Mouse (Mus musculus) lung, postnatal 0 days (tissue): ENCODE measurements at regions not wholly inside any gene's neighbourhood (a gene's known extent, or its start where the extent isn't known, plus 50 kb on each side); places are given as distances from the start of the nearest gene placed in this dataset.
A peak's percentile ranks its signal among the peaks of the same experiment; 100 is the strongest.

Source experiments
- ATAC-seq: fragments of 200-750 bp; cut with Nextera tagmentation; 2 replicates; pipeline ENCODE4 v1.8.0; 2017; ENCODE audit warnings: moderate library complexity
- DNase-seq: peaks from one replicate; pipeline ENCODE4 v3.0.0-alpha.2; 2016; ENCODE audit warnings: low spot score
- H3K27ac ChIP-seq: fragments of 300-500 bp; sonication (generic); 2 replicates; pipeline ENCODE4 v1.5.1; 2014; ENCODE audit warnings: antibody characterized with exemption, mild to moderate bottlenecking, low read length, mixed read lengths
- H3K27me3 ChIP-seq: fragments of 300-500 bp; sonication (generic); replicated peaks from 2 replicates; pipeline ENCODE4 v1.6.1; 2014; ENCODE audit warnings: low read length, mixed read lengths; ENCODE audit not compliant: insufficient read depth
- H3K36me3 ChIP-seq: fragments of 300-500 bp; sonication (generic); 2 replicates; pipeline ENCODE4 v1.6.1; 2014; ENCODE audit warnings: low read length, mixed read lengths; ENCODE audit not compliant: insufficient read depth
- H3K4me1 ChIP-seq: fragments of 300-500 bp; sonication (generic); 2 replicates; pipeline ENCODE4 v1.6.1; 2014; ENCODE audit warnings: antibody characterized with exemption, low read depth, low read length, mixed read lengths; ENCODE audit not compliant: insufficient read depth
- H3K4me2 ChIP-seq: fragments of 300-500 bp; sonication (generic); replicated peaks from 2 replicates; pipeline ENCODE4 v1.6.1; 2014; ENCODE audit warnings: low read depth, mild to moderate bottlenecking, low read length, moderate library complexity, mixed read lengths
- H3K4me3 ChIP-seq: fragments of 300-500 bp; sonication (generic); 2 replicates; pipeline ENCODE4 v1.5.1; 2014; ENCODE audit warnings: low read depth, low read length
- H3K9ac ChIP-seq: fragments of 300-500 bp; sonication (generic); replicated peaks from 2 replicates; pipeline ENCODE4 v1.6.1; 2014; ENCODE audit warnings: low read depth, mild to moderate bottlenecking
- H3K9me3 ChIP-seq: fragments of 300-500 bp; sonication (generic); 2 replicates; pipeline ENCODE4 v1.6.1; 2016; ENCODE audit warnings: low read length, mixed read lengths
- CTCF ChIP-seq: IDR thresholded peaks from 2 replicates; pipeline ENCODE4 v1.5.1; 2016; ENCODE audit warnings: antibody characterized with exemption, mild to moderate bottlenecking
- EP300 ChIP-seq: IDR thresholded peaks from 2 replicates; pipeline ENCODE4 v1.6.1; 2016; ENCODE audit warnings: antibody characterized with exemption, mild to moderate bottlenecking, control low read depth
- WGBS: fragments of 180-500 bp; shearing (Covaris S2); extraction: QIAGEN DNeasy Blood & Tissue Kit; methylation state at CpG from one replicate; pipeline ENCODE4 v1.1.7; 2014; 5-methylcytosine and 5-hydroxymethylcytosine counted together

DNA sequence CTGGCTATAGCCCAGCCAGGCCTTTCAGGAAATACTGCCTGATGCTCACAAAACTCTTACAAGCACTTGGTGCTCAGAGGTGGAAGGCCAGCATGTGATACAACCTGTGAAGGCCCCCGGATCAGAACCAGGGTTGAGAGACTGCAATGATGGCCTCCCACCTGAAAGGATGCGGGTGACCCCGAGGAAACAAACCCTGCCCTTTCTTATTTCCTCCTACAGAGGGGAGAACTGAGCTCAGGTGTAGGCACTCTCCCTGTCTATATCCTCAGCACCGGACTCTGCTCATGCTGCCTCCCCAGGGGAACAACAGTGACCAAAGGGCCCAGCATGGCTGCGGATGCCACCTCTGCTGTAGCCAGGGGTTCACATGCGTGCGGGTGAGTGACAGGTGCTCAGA lies 393.3 kb upstream of the Mgmt start:
- no peak overlapping the region for H3K9ac ChIP-seq
- DNase-seq (no peak), ATAC-seq (no peak)
- H3K27ac ChIP-seq = no peak overlapping the region
- TF ChIP-seq EP300 (no peak), CTCF (no peak)
- no peak overlapping the region for H3K4me2 ChIP-seq
- no peaks in the 10 kb centered on the region for H3K9me3 ChIP-seq
- no peaks in the 10 kb centered on the region for H3K36me3 ChIP-seq
- H3K4me1 ChIP-seq = peaks cover 4% of the 10 kb centered on the region; the same call in 1 of the 2 replicates
- 0 out of 2 replicates have a peak, but pooled peaks cover 5% of the 10 kb centered on the region for H3K27me3 ChIP-seq
- H3K4me3 ChIP-seq = no peak overlapping the region
- WGBS = 92% methylated on average over 7 of the region's 7 CpGs

DNA sequence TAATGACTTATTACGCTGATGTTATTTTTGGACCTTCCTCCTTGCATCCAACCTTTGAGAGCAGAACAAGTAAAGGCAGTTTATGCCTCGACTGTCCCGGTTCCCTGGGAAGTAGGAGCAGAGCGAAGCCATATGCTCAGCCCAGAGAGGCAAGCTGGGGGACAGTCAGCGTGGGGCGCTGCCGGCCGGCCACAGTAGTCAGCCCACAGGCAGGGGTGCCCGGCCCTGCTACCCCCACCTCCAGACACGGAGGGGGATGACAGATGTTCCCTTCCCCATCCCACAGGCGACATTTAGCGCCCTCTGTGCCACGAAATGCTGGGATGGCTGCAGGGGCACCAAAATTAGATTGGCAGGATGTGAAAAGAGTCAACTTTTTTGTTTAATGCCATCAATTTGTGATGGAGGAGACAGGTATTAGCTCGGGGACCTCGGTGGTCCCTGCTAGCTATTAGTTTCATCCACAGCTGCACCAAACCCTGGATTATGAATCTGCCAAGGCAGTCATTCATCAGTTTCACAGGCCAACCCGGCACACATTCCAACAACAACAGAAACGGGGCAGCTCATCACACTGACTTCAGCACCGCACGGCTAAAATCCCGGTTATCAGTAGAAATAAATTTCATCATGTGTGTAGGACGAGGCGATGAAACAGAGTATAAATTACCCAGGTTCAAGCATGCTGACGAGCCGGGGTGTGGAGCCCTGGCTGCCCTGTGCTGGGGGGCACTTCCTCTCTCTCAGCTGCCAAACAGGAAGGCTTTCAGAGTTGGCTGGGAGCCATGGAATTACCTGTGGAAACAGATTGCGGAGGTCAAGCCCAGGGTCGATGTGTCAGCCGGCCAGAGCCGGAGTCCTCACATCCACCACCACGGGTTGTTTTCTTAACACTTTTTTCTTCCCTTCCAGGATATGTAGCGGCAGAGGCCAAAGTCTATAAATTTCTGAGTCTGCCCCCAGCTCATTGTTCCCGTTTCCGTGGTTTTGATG lies 392.3 kb upstream of the Mgmt start:
- Histone ChIP-seq H3K27ac (no peak overlapping the region), H3K9me3 (no peaks in the 10 kb centered on the region), H3K9ac (no peak overlapping the region), H3K4me2 (peak overlapping the region; percentile 19; the same call in 1 of the 2 replicates), H3K4me1 (peaks cover 4% of the 10 kb centered on the region; the same call in 1 of the 2 replicates), H3K36me3 (no peaks in the 10 kb centered on the region), H3K4me3 (no peak overlapping the region), H3K27me3 (0 out of 2 replicates have a peak, but pooled peaks cover 5% of the 10 kb centered on the region)
- 28% methylated on average over 32 of the region's 32 CpGs for WGBS
- ATAC-seq = peak; percentile 35; the same call in 1 of the 2 replicates
- TF ChIP-seq EP300 (no peak), CTCF (no peak)
- peak; percentile 13 for DNase-seq

DNA sequence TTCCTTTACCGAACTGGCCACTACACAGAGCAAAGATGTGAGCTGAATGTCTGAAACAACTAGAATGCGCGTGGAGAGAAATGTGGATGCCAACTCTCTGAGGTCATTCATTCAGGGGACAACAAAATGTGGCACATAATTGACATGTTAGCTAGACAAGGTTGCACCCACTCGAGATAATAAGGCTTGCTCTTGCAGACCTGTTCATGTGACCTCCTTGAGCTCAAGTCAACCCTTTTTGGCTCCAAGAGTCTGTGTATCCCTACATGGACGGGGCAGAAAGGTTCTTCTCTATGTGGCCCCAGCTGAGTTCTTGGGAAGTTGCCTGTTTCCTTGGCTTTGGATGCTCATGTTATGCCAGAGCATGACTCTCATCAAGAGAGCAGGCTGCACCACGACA lies 383.0 kb upstream of the Mgmt start:
- no peak overlapping the region for H3K4me2 ChIP-seq
- DNase-seq (no peak), ATAC-seq (no peak)
- H3K27ac ChIP-seq = no peak overlapping the region
- H3K27me3 ChIP-seq = no peaks in the 10 kb centered on the region
- no peak overlapping the region for H3K9ac ChIP-seq
- WGBS = 74% methylated on average over 6 of the region's 6 CpGs
- no peaks in the 10 kb centered on the region for H3K4me1 ChIP-seq
- TF ChIP-seq CTCF = no peak
- TF ChIP-seq EP300 = no peak
- no peak overlapping the region for H3K4me3 ChIP-seq
- H3K9me3 ChIP-seq = no peaks in the 10 kb centered on the region
- H3K36me3 ChIP-seq = no peaks in the 10 kb centered on the region

DNA sequence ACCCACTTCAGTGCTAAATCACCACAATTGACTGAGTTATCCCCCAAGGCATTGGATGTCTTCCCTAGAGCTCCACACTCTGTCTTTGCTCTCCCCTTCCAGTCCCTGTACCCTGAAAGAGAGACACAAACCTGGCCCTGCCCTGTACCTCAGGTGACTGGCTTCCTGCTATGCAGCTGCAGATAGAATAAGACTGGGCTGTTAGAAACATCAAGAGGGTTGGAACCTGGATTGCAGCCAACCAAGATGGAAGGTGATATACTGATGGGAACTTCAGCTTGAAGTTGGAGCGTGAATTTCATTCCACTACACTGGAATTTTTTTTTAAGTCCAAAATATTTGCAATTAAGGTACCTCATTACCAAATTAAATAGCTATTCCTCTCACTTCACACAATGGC lies 379.0 kb upstream of the Mgmt start:
- Histone ChIP-seq H3K4me3 (no peak overlapping the region), H3K27ac (no peak overlapping the region), H3K36me3 (no peaks in the 10 kb centered on the region), H3K9ac (no peak overlapping the region), H3K9me3 (no peaks in the 10 kb centered on the region), H3K27me3 (no peaks in the 10 kb centered on the region), H3K4me1 (no peaks in the 10 kb centered on the region), H3K4me2 (no peak overlapping the region)
- TF ChIP-seq EP300 (no peak), CTCF (no peak)
- DNase-seq = no peak
- WGBS = 56% methylated on average over 1 of the region's 1 CpGs
- no peak for ATAC-seq

DNA sequence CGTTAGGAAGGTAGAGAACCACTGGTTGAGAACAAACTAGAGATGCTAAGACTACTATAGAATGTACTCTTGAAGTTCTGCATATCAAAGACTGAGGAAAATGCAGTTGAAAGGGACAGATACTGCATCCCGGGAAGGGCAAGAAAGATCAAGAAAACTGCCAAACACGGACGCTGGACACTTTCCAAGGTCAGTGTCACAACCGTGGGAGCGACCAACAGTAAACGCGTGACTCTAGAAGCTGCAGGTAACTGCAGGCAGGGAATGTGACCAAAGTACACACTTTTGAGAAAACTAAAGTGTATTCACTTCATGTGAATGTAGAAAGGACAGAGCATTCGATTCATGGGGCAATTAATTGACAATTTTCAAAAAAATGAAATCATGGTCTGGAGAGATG lies 368.6 kb upstream of the Mgmt start:
- TF ChIP-seq CTCF (no peak), EP300 (no peak)
- H3K36me3 ChIP-seq = no peaks in the 10 kb centered on the region
- H3K27me3 ChIP-seq = no peaks in the 10 kb centered on the region
- 80% methylated on average over 9 of the region's 9 CpGs for WGBS
- H3K4me2 ChIP-seq = no peak overlapping the region
- DNase-seq (no peak), ATAC-seq (no peak)
- no peak overlapping the region for H3K9ac ChIP-seq
- no peak overlapping the region for H3K27ac ChIP-seq
- H3K4me1 ChIP-seq = no peaks in the 10 kb centered on the region
- H3K4me3 ChIP-seq = no peak overlapping the region
- no peaks in the 10 kb centered on the region for H3K9me3 ChIP-seq

DNA sequence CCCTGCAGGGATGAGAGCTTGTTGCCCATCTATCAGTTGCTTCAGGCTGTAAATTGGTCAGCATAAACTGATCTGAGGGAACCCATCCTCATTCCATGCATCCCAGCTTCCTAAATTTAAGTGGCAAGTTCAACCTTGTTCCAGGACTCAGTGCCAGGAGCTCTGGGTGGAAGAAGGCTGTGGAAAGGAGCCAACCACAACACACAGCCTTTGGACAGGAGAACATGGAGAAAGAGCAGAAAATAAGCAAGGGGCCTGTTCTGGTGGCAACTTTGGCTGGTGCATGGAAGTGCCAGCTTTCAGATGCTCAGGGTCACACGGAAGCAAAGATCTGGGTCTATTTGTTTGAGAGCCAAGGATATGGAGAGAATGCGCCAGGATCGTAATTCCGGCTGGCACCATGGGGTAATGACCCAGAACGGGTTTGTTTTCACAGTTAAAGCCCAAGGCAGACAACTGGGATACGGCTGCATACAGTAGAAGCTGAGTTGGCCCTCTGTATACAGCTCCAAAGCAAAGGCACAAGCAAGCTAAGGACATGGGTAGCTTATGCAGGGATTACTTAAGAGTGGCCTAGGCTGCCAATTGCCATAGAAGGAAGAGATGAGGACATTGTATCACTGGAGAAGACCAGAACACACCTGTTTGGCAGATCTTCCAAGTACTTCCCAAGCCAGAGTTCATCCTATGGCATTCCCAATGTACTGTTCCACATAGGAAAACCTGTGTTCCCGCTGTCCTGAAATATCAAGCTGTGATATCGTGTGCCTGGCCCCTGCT lies 364.2 kb upstream of the Mgmt start:
- Histone ChIP-seq H3K4me1 (no peaks in the 10 kb centered on the region), H3K4me3 (no peak overlapping the region), H3K9ac (no peak overlapping the region), H3K27me3 (no peaks in the 10 kb centered on the region), H3K9me3 (no peaks in the 10 kb centered on the region), H3K36me3 (no peaks in the 10 kb centered on the region), H3K4me2 (no peak overlapping the region), H3K27ac (no peak overlapping the region)
- WGBS = 84% methylated on average over 8 of the region's 8 CpGs
- TF ChIP-seq CTCF = no peak
- no peak for TF ChIP-seq EP300
- ATAC-seq = no peak
- no peak for DNase-seq
